Mouse (Mus musculus) intestine, postnatal 0 days (tissue): Measurements from ENCODE around the gene Psg20. TPM values are rescaled to one million over a fixed set of nuclear protein-coding genes. Genes with fewer than 3 reads are reported as not detected.
A peak's percentile ranks its signal among the peaks of the same experiment; 100 is the strongest.
"Not testable (repeated sequence)": the region's sequence is repeated elsewhere in the genome, so short reads cannot be mapped to it uniquely, and the experiment has no call there.

Source experiments
- ATAC-seq: fragments of 200-750 bp; cut with Nextera tagmentation; 2 replicates; pipeline ENCODE4 v1.8.0; 2017; ENCODE audit warnings: mild to moderate bottlenecking, moderate TSS enrichment, moderate library complexity
- H3K27ac ChIP-seq: fragments of 300-500 bp; sonication (generic); 2 replicates; pipeline ENCODE4 v1.5.1; 2014; ENCODE audit warnings: mild to moderate bottlenecking, low read depth, low read length, moderate library complexity
- H3K27me3 ChIP-seq: fragments of 300-500 bp; sonication (generic); replicated peaks from 2 replicates; pipeline ENCODE4 v1.6.1; 2014; ENCODE audit warnings: low read length, mixed read lengths; ENCODE audit not compliant: control insufficient read depth, insufficient read depth
- H3K36me3 ChIP-seq: fragments of 300-500 bp; sonication (generic); 2 replicates; pipeline ENCODE4 v1.6.1; 2014; ENCODE audit warnings: mild to moderate bottlenecking, moderate library complexity; ENCODE audit not compliant: control insufficient read depth, insufficient read depth
- H3K4me1 ChIP-seq: fragments of 300-500 bp; sonication (generic); replicated peaks from 2 replicates; pipeline ENCODE4 v1.6.1; 2014; ENCODE audit warnings: antibody characterized with exemption, low read length, mixed read lengths; ENCODE audit not compliant: control insufficient read depth, insufficient read depth
- H3K4me2 ChIP-seq: fragments of 300-500 bp; sonication (generic); replicated peaks from 2 replicates; pipeline ENCODE4 v1.6.1; 2014; ENCODE audit warnings: low read depth, mild to moderate bottlenecking, moderate library complexity
- H3K4me3 ChIP-seq: fragments of 300-500 bp; sonication (generic); 2 replicates; pipeline ENCODE4 v1.5.1; 2014; ENCODE audit warnings: low read depth, low read length
- H3K9ac ChIP-seq: fragments of 300-500 bp; sonication (generic); 2 replicates; pipeline ENCODE4 v1.6.1; 2014; ENCODE audit warnings: mild to moderate bottlenecking, low read depth, low read length
- H3K9me3 ChIP-seq: fragments of 300-500 bp; sonication (generic); 2 replicates; pipeline ENCODE4 v1.6.1; 2016; ENCODE audit warnings: mixed run types; ENCODE audit not compliant: control insufficient read depth
- CTCF ChIP-seq: sonication (generic); IDR thresholded peaks from 2 replicates; pipeline ENCODE4 v1.5.1; 2016; ENCODE audit warnings: low read depth, mild to moderate bottlenecking, control low read depth, antibody characterized with exemption, moderate library complexity
- WGBS: fragments of 180-500 bp; shearing (Covaris S2); extraction: QIAGEN DNeasy Blood & Tissue Kit; methylation state at CpG from one replicate; pipeline ENCODE4 v1.1.7; 2014; 5-methylcytosine and 5-hydroxymethylcytosine counted together
- polyA plus RNA-seq: library from polyadenylated mRNA; unstranded; fragments of >200 nt; fragmentation: Nextera tagmentation; extraction: Ambion mirVana; gene quantifications from 2 replicates; pipeline ENCODE4 v1.2.1, GENCODE M21; 2015

The Psg20 gene
- polyA plus RNA-seq, 1 experiment from 2014 or later = not detected

- Histone ChIP-seq H3K4me3 (no peak overlapping the region), H3K4me1 (no peaks in the 10 kb centered on the region), H3K9ac (no peak overlapping the region), H3K27ac (no peak overlapping the region), H3K27me3 (no peaks in the 10 kb centered on the region), H3K36me3 (no peaks in the 10 kb centered on the region), H3K9me3 (no peaks in the 10 kb centered on the region), H3K4me2 (no peak overlapping the region)
- TF ChIP-seq CTCF = no peak
- 58% methylated on average over 4 of the region's 4 CpGs for WGBS
- ATAC-seq = no peak
Measured at GRCm38 (mm10) chr7:18715546-18715945, 29.6 kb upstream of the Psg20 start.

- Histone ChIP-seq H3K27ac (no peak overlapping the region), H3K27me3 (no peaks in the 10 kb centered on the region), H3K4me2 (no peak overlapping the region), H3K4me3 (no peak overlapping the region), H3K4me1 (no peaks in the 10 kb centered on the region), H3K9ac (no peak overlapping the region), H3K36me3 (no peaks in the 10 kb centered on the region), H3K9me3 (no peaks in the 10 kb centered on the region)
- no peak for ATAC-seq
- WGBS = 39% methylated on average over 1 of the region's 1 CpGs
- no peak for TF ChIP-seq CTCF
Measured at GRCm38 (mm10) chr7:18710846-18711245, 24.9 kb upstream of the Psg20 start.

- ATAC-seq = not testable (repeated sequence)
- WGBS = 73% methylated on average over 4 of the region's 4 CpGs
- peak; percentile 68 for TF ChIP-seq CTCF
Measured at GRCm38 (mm10) chr7:18710331-18710730, 24.3 kb upstream of the Psg20 start.

GRCm38 (mm10) chr7:18685586-18685985 is 399 bp downstream of the Psg20 start:
- H3K4me1 ChIP-seq = no peaks in the 10 kb centered on the region
- H3K4me2 ChIP-seq = no peak overlapping the region
- H3K27ac ChIP-seq = no peak overlapping the region
- no peak for TF ChIP-seq CTCF
- H3K4me3 ChIP-seq = no peak overlapping the region
- H3K9me3 ChIP-seq = no peaks in the 10 kb centered on the region
- ATAC-seq = no peak
- no peaks in the 10 kb centered on the region for H3K27me3 ChIP-seq
- no peak overlapping the region for H3K9ac ChIP-seq
- H3K36me3 ChIP-seq = no peaks in the 10 kb centered on the region

More at GRCm38 (mm10) chr7:18710331-18710730, 24.3 kb upstream of the Psg20 start:
- not testable (repeated sequence) for H3K4me3 ChIP-seq, H3K27me3 ChIP-seq, H3K27ac ChIP-seq, H3K4me1 ChIP-seq, H3K9ac ChIP-seq, H3K4me2 ChIP-seq, H3K9me3 ChIP-seq, H3K36me3 ChIP-seq

- 44% methylated on average over 2 of the region's 2 CpGs for WGBS
- H3K9ac ChIP-seq = no peak overlapping the region
- no peak overlapping the region for H3K27ac ChIP-seq
- H3K4me1 ChIP-seq = no peaks in the 10 kb centered on the region
- no peak overlapping the region for H3K4me2 ChIP-seq
- ATAC-seq = no peak
- no peaks in the 10 kb centered on the region for H3K27me3 ChIP-seq
- no peak overlapping the region for H3K4me3 ChIP-seq
- peak; percentile 79 for TF ChIP-seq CTCF
- H3K9me3 ChIP-seq = no peaks in the 10 kb centered on the region
- no peaks in the 10 kb centered on the region for H3K36me3 ChIP-seq
Measured at GRCm38 (mm10) chr7:18679772-18680171, 6.2 kb downstream of the Psg20 start.

- not testable (repeated sequence) for H3K9me3 ChIP-seq, H3K36me3 ChIP-seq, H3K4me1 ChIP-seq, ATAC-seq, H3K27ac ChIP-seq, H3K4me2 ChIP-seq, H3K27me3 ChIP-seq, H3K9ac ChIP-seq, H3K4me3 ChIP-seq
- WGBS = 50% methylated on average over 1 of the region's 2 CpGs
Measured at GRCm38 (mm10) chr7:18656625-18657024, 29.4 kb downstream of the Psg20 start, which contains the start of gene Psg21. Gene Psg21, minus strand, starts transcription at chr7:18656725.

GRCm38 (mm10) chr7:18626921-18627320 is 59.1 kb downstream of the Psg20 start:
- not testable (repeated sequence) for H3K4me1 ChIP-seq, H3K9ac ChIP-seq, H3K27ac ChIP-seq, H3K9me3 ChIP-seq, ATAC-seq, H3K4me2 ChIP-seq, H3K4me3 ChIP-seq, H3K27me3 ChIP-seq, H3K36me3 ChIP-seq
- WGBS = 80% methylated on average over 8 of the region's 8 CpGs

Other genes starting within 250 kb of the Psg20 start
- not detected in 2 replicates for gene Psg26, start 202.0 kb downstream of the Psg20 start, polyA plus RNA-seq
- 0.04 TPM in 1 of 2 replicates, not detected in the other for gene Psg25, start 153.9 kb downstream of the Psg20 start, polyA plus RNA-seq
- not detected in 2 replicates for gene Psg27, start 118.9 kb downstream of the Psg20 start, polyA plus RNA-seq
- gene Psg23, start 69.7 kb downstream of the Psg20 start, polyA plus RNA-seq = not detected in 2 replicates
- not detected in 2 replicates for gene Psg21, start 29.5 kb downstream of the Psg20 start, polyA plus RNA-seq
- gene Psg22, start 31.9 kb upstream of the Psg20 start, polyA plus RNA-seq = not detected in 2 replicates
- gene Psg19, start 112.3 kb upstream of the Psg20 start, polyA plus RNA-seq = not detected in 2 replicates
- gene Psg17, start 135.4 kb upstream of the Psg20 start, polyA plus RNA-seq = not detected in 2 replicates
- gene Mill2, start 153.8 kb upstream of the Psg20 start, polyA plus RNA-seq = 0.72 and 1.4 TPM in 2 replicates
- gene Pglyrp1, start 185.1 kb upstream of the Psg20 start, polyA plus RNA-seq = 141 and 155 TPM in 2 replicates
- gene Ccdc61, start 224.2 kb upstream of the Psg20 start, polyA plus RNA-seq = 13.5 and 15.1 TPM in 2 replicates
- gene Nova2, start 239.7 kb upstream of the Psg20 start, polyA plus RNA-seq = 0.18 and 0.24 TPM in 2 replicates